Mouse (Mus musculus): ENCODE data around the gene Prorsd1.
A peak's percentile ranks its signal among the peaks of the same experiment; 100 is the strongest.
"Not testable (repeated sequence)": the region's sequence is repeated elsewhere in the genome, so short reads cannot be mapped to it uniquely, and the experiment has no call there.

The Prorsd1 gene

DNA sequence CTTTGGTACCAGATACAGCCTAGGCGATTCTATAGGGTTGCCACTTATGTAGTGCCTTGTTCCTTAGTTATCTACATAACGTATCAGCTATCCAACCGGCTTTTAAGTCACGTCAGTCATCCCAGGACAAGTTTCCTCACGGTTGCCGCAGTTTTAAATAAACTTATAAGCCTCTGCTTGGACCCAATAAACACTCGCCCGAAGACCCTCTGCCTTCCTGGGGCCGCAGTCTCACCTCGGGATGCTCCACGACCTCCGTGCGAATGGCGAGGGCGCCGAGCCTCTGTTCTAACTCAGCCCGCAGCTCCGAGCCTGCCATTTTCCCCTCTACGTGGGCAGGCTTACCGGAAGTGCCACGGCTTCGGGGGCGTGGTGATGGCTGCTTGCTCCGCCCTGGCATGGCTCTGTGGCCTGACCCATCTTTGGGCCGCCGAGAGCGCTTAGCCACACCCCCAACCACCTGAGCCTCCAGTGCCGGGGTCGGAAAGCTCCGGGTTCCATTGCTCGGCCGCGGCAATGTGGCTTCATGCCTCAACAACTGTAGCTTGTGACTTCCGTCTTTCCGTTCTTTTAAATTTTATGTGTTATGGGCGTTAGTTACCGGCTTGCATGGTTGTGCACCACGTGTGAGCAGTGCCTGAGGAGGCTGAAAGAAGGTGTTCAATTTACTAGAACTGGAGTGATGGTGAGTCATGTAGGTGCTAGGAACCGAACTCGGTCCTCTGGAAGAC is at the start of gene Prorsd1:
Gene Prorsd1, minus strand, starts transcription at position 352 of the 731 bp plus-strand sequence.
- peak; percentile 91 for DNase-seq (ENCODE audit: low spot score)

DNA sequence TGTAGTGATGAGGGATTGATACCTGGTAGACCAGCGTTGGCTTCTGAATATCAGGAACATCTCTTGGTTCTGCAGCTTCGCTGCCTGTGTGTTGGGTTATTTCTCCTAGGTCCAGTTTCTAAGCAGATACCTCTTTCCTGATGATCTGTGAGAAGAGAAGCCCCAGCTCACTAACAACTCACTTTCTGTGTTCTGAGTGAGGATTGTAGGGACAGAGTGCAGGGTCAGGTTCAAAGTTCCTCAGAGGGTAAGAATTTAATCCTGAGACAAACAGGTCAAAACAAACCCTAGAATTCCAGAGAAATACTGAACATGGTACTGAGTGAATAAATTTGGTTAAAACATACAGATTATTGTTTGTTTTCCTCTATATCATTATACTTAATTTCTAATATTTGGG is 48.6 kb upstream of the Prorsd1 start:
- DNase-seq (ENCODE audit: low spot score): no peak

DNA sequence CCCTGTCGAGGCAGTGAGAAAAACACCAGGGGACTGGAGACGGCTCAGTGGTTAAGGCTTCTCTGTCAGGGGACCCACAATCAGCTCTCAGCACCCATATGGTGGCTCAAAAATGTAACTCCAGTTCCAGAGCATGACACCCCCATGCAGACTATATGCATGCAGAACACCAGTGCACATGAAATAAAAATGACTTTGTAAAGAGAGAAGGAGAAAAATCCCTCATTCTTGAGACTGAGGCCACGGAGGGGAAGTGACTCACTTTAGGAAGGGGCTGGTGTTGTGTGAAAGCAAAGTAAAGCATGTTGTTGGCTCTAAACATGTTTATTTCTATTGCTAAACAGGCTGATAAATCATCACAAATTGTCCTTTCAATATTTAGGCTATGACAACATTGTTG is 46.2 kb upstream of the Prorsd1 start:
- DNase-seq (ENCODE audit: low spot score): no peak

DNA sequence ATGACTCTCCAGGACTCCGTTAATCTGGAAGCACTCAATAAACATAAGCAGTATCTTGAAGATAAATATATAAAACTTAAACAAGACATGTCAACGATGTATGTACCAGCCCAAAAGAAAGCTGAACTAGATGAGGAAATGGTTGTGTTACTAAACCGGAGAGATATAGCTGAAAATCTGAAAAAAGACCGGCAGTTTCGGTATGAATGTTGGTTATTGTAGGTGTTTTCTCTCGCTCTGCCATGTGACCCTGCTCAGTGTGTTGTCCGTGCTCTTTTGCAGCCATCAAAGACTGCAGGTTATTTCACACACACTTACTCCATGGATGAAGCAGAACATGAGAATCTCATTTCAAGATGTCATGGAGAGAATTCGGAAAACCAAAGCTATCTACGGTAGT is 45.6 kb upstream of the Prorsd1 start:
- DNase-seq (ENCODE audit: low spot score): no peak

DNA sequence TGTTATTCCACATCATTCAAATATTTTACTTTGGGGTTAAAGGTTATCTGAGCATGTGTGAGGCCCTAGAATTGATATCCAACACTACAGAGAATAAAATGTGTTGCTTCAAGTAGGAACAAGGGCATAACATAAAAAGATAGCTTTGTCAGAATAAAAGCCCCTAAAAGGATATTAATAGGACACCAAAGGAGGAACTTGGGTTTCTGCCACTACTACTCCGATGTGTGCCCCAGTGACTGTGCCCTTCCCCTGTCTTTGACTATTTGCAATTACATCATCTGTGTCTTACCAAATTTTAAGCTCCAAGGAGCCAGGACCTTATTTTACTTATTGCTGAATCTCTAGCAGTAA is 34.6 kb upstream of the Prorsd1 start:
- no peak for DNase-seq (ENCODE audit: low spot score)

DNA sequence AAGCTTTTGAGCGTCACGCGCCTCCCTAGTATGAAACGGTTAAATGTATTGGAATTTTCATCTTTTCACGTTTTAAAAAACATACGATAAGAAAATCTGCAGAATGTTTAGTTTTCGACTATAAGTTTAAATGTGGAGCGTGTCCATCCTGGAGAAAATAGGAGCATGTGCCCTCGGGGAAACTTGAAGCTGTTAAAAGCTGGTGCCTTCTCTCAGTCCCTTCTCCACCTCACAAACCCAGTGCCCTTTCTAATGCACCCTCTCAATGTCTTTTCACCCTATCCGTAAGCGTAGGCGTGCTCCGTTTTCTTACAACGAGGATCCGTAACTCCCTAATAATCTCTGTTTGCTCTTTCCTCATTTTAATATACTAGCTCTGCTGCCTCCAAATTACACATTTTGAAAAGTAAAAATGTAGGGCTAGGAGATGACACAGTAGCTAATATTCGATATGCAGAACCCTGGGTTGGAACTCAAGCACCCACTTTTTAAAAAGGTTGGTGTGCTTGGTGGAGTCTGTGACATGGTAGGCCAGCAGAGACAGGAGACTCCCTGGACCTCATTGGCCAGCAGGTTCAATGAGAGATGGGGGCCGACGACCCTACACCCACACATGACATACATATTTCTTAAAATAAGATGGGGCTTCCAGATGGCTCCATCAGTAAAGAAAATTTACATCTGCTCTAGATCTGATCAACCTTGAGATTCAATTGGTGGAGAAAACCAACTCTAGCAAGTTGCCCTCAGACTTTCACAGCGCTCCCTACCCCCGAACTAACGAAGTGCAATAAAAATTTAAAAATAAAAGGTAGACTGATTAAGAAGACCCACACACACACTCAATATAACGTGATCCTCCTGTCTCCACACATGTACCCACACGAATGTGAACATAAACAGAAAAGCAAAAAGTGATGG is 33.9 kb upstream of the Prorsd1 start:
- DNase-seq (ENCODE audit: low spot score): no peak

DNA sequence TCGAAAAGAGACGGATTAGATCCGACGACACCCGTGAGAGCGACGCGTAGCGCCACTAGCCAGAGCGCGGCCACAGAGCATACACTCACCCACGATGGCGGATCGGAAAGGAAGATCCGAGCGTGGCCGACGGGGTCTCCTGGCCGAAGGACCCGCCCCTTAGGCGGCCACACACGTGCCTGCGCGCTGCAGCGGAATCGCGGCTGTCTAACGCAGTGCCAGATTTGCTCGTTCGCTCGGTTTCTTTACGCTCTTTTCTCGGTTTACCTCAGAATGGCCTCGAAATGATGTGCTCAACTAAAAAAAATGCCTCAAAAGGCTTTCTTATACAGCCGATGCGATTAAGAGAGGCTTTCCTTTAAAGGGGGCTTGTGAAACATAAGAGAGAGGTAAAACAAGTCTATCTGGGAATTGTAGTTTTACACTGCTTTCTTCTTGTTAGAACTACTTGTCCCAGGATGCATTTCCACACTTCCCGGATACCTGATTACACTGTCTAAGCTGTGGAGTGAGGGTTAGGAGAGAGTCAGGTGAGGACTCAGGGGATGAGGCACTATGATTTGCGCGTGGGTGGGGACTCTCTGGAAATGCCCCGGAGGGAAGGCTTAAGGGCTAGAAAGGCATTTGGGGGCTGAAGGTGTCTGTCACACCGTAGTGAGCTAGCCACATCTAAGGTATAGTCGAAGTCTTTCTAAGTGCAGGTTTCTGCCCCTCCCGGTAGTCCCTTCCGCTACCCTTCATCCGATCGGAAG is 33.1 kb upstream of the Prorsd1 start, which contains the start of the genes Clhc1 and Rps27a:
Gene Clhc1, plus strand, starts transcription at position 199 of the 752 bp plus-strand sequence.
Gene Rps27a, minus strand, starts transcription at position 358 of the 752 bp plus-strand sequence.
- peak; percentile 94 for DNase-seq (ENCODE audit: low spot score)

DNA sequence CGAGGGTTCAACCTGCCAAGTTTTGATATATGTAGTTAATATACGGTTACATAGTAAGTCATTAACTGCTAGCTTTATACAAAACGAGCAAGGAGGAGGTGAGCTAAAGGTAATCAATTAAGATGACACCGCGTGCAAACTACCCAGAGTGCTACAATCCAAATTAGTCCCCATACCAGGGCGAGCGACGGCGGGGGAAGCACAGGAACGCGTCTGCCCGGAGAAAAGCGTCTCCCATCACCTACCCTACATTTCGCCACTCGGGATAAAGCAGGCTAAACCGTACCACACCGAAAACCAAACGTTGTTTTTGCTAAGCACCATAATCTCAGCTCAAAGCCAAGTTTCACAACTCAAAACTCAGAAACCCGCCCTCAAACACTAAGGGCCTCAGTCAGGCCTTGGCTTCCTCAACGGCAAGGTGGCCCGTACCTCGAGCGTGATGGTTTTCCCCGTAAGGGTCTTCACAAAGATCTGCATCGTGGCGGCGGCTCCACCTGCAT is 32.5 kb upstream of the Prorsd1 start:
- no peak for DNase-seq (ENCODE audit: low spot score)

DNA sequence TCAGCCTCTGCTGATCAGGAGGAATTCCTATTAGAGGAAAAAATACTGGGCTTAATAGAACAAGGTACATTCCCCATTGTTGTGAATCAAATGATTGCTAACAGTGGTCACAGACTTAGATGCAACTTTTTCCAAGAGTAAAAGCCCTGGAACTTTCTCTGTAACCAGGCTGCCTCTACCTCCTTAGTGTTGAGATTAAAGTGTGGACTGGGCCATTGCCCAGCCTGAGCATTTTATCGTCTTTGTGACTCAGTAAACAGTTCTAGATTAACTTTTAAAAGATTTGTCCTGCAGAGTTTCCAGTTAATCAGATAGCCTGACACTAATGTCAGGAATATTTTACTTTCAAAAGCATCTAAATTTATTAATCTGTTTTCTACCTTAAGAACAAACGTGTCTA is 31.9 kb upstream of the Prorsd1 start:
- no peak for DNase-seq (ENCODE audit: low spot score)

DNA sequence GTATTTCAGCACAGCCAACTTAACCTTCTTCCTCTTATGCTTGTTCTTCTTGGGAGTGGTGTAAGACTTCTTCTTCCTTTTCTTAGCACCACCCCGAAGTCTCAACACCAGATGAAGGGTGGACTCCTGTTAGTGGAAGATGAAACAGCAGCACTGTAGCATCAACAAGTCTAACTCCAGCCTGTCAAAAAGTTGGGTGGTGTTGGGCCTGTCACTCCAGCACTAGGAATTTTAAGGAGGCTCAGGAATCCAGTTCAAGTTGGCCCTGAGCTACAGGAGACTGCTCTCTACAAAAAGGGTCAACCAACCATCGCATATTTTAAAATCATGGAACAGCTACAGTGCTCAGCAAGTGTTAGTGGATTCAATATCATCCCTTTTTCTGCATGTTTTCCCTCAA is 31.5 kb upstream of the Prorsd1 start:
- DNase-seq (ENCODE audit: low spot score): not testable (repeated sequence)

DNA sequence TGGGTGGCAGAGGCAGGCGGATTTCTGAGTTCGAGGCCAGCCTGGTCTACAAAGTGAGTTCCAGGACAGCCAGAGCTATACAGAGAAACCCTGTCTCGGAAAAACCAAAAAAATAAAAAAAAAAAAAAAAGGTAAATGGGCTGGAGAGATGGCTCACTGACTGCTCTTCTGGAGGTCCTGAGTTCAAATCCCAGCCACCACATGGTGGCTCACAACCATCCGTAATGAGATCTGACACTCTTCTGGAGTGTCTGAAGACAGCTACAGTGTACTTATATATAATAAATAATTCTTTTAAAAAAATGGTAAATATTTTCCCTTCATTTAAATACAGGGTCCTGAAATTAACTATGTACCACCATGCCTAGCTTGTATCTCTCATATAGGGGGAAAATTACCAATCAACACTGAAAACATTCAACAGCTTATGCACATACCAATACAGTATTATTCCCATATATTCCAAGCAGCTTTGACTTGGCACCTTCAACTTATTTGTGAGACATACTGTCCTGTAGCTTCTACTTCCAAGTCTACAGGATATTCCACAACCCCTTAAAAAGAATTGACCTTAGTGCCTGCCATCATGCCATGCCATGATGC is 30.4 kb upstream of the Prorsd1 start:
- DNase-seq (ENCODE audit: low spot score): not testable (repeated sequence)

DNA sequence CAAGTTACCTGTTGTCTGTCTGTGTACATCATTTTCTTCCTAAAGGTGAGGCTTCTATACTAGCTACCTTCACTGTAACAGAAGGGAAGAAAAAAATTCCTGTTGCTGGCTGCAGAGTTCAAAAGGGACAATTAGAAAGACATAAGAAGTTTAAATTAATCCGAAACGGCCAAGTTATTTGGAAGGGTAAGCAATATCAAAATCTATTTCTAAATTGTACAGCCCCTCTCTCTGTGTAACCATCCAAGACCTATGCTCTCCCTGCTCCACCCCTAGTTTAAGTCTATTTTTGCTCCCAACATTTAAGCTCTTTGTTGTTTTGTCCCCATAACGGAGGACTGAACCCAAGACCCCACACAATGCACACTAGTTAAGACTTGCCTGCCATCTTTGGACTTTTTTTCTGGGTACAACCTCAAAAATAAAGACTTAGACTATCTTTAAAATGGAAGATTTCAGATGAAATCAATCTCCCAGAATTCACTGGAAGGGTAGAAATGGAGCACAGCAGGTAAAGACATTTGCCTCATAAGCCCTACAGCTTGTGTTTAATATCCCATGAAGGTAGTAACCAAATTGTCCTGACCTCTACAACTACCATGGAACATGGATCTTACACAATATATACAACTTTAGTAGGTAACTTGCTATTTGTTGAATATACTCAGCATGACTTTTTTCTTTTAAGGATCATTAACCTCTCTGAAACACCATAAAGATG is 29.6 kb upstream of the Prorsd1 start:
- no peak for DNase-seq (ENCODE audit: low spot score)

DNA sequence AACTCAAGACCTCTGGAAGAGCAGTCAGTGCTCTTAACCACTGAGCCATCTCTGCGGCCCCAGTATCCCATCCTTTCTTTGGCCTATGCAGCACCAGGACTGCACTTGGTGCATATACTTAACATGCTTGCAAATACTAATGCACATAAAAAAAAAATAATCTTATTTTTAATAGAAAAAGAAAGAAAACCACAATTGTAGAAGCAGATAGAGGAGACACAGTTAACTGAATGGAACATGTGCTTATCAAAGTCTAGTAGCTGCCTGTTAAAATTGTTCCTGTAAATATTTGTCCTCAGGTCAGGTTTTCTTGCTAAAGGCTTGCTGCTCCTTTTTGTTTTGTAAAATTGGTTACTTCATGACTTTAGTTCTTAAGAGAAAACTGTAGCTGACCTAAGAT is 23.4 kb upstream of the Prorsd1 start:
- no peak for DNase-seq (ENCODE audit: low spot score)

DNA sequence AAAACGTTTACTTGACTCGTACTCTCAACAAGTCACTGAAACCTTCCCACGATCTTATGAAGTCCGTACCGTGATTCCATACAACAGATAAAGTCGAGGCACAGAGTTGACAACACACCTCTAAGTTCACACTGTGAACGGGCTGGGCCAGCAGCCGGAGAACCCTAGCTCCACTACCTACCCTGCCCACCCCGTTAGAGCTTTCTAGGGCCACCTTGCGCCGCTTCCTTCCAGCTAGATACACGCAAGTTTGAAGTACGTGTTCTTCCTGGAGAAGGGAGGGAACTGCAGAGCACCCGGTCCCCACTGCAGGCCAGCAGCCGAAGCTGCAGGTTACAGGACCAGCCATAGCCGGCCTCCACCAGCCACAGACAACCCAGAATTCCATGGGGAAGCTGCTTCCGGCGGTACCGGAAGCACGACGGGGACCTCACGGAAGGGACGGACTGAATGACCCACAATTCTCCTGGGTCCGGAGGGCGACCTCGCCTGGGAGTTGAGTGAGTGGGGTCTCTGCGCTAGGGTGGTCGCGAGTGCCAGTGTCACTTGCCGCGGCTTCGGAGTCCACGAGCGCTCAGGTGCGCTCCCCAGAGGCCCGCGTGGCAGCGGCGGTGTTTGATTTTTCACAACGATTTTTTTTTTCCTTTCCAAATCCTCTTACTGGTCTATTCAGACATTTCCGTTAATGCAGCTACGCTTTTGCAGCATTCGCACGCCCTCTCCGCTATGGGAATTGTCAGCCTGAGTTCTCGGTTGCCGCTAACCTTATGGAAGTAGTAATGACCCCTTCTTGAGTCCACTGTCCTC is 11.4 kb upstream of the Prorsd1 start, which contains the start of gene Mtif2:
Gene Mtif2, plus strand, starts transcription at position 421 of the 807 bp plus-strand sequence.
- DNase-seq (ENCODE audit: low spot score): peak; percentile 78

DNA sequence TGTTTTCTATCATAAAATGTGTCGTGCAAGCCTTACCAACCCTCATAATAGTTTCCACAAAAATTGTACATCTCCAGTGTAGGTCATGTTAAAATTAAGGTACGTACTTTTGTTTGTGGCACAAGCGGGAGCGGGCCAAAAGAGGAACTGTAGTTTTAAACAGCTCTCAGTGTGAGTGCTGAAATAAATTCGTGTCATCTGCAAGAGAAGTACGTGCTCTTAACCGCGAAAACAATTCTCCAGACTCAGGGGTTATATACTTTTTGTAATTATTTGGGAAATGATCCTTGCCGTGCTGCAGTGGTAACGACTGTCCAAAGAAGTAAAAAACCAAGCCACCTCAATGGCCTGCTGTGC is 530 bp downstream of the Prorsd1 start:
- no peak for DNase-seq (ENCODE audit: low spot score)

DNA sequence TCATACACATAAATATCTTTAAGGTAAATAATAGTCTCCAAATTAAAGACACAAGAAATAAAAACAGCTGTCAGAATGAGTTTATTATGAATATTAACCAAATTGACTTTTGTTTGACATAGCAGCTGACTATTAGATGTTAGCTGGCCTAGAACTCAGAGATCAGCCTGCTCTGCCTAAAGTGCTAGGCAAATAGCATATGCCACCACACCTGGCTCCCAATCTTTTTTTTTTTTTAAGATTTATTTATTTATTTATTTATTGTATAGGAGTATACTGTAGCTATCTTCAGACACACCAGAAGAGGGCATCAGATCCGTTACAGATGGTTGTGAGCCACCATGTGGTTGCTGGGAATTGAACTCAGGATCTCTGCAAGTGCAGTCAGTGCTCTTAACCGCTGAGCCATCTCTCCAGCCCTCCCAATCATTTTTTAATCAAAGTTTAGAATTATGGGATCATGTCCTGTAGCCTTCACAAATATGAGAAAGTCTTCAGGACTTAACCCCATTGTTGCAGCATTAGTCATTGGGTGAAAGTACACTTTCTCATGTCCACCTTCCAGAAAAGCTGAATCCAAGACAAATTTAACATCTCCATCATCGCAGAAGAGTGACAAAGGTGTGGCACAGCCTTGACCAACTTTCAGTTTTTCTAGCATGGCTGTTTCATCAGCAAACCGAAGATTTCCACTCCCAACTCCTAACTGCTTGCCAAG is 1.9 kb downstream of the Prorsd1 start:
- DNase-seq (ENCODE audit: low spot score): no peak

DNA sequence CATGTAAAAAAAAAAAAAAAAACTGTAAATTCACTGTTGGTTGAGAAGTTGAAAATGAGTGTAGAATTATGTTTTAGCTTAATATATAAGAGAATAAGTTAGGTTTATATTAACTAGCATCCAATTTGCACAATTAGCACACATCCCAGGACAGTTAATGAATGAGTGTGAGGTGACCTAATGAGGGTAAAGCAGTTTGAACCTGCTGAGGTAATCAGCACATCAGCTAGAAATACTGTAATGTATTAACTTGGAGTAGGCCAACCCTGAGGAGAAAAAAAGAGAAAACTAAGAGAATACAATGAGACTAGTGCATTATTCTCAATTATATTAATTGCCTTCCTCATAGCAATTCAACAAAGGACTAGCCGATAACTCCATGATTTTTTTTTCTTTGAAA is 5.4 kb downstream of the Prorsd1 start:
- DNase-seq (ENCODE audit: low spot score): no peak

DNA sequence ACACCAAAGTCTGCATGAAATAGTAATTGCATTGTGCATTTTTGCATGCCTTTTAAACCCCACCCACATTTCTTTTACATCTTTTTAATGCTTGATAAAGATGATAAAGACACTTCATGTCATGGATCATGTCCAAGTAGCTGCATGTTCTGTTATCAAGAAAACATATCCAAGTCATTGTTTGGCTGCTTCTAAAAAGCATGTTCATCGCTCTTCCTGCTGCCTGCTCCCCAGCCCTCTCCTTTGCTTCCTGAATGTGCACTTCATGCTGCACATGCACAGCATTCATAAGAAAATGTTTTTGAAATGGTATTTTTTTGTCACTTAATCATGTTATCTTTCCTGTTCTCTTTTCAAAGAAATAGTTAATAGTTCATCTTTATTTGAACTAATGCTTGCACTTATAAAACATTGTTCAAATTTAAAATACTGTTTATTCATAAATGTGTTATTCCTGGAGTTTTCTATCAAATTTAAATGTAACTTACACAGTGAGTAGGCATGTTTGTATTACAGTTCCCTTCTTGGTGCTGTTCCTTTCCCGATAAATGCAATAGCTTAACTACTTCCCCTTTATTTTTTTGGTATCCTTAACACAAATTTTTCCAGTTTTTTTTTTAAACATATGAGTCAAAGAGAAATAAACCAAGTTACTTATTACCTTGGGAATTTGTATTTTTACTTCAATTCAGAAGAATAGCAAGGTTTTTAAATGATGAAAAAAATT is 9.8 kb downstream of the Prorsd1 start:
- DNase-seq (ENCODE audit: low spot score): no peak
